Mouse (Mus musculus) MEL (cell line): Measurements from ENCODE around the gene S100a1. TPM values are rescaled to one million over a fixed set of nuclear protein-coding genes. Genes with fewer than 3 reads are reported as not detected.

ENCODE experiments used
- DNase-seq: peaks from one replicate; pipeline ENCODE4 v3.0.0; 2011; ENCODE audit warnings: low read depth, low spot score
- H3K27ac ChIP-seq: 2 replicates; pipeline ENCODE4 v1.5.1; 2012; ENCODE audit warnings: low read depth, mild to moderate bottlenecking, control low read depth, low read length, moderate library complexity; ENCODE audit not compliant: control insufficient read depth
- H3K27me3 ChIP-seq, 2 experiments: fragments of 150-350 bp in 1 of 2; sonication (generic) in 1 of 2; 2 replicates each; pipeline ENCODE4 v1.6.1; 2012; ENCODE audit warnings: low read length in 2 of 2, mild to moderate bottlenecking in 2 of 2, improper control_type of control experiment in 1 of 2, moderate library complexity in 1 of 2; ENCODE audit not compliant: insufficient read depth in 2 of 2, control insufficient read depth in 1 of 2
- H3K36me3 ChIP-seq, 2 experiments: 2 replicates each; pipeline ENCODE4 v1.6.1; 2012 to 2014; ENCODE audit warnings: low read length in 2 of 2, improper control_type of control experiment in 1 of 2, inconsistent platforms in 1 of 2, mild to moderate bottlenecking in 1 of 2; ENCODE audit not compliant: insufficient read depth in 2 of 2, control insufficient read depth in 1 of 2
- H3K4me1 ChIP-seq, 2 experiments: fragments of 150-350 bp in 1 of 2; sonication (generic) in 1 of 2; 2 replicates each; pipeline ENCODE4 v1.6.1; 2012; ENCODE audit warnings: low read length in 2 of 2, improper control_type of control experiment in 1 of 2, mild to moderate bottlenecking in 1 of 2; ENCODE audit not compliant: insufficient read depth in 2 of 2, control insufficient read depth in 1 of 2
- H3K4me3 ChIP-seq, 2 experiments: fragments of 150-350 bp in 1 of 2; sonication (generic) in 1 of 2; 2 replicates each; pipeline ENCODE4 v1.5.1; 2012; ENCODE audit warnings: low read depth in 2 of 2, low read length in 2 of 2, mild to moderate bottlenecking in 2 of 2, moderate library complexity in 2 of 2, control low read depth in 1 of 2, improper control_type of control experiment in 1 of 2; ENCODE audit not compliant: control insufficient read depth in 1 of 2, insufficient read depth in 1 of 2
- H3K79me2 ChIP-seq: 2 replicates; pipeline ENCODE4 v1.6.1; 2012; ENCODE audit warnings: mild to moderate bottlenecking, low read length, moderate library complexity; ENCODE audit not compliant: control insufficient read depth, poor library complexity, insufficient read depth
- H3K9ac ChIP-seq: 2 replicates; pipeline ENCODE4 v1.6.1; 2012; ENCODE audit warnings: low read depth, mild to moderate bottlenecking, control low read depth, low read length, moderate library complexity; ENCODE audit not compliant: control insufficient read depth, poor library complexity, severe bottlenecking
- H3K9me3 ChIP-seq: fragments of 150-350 bp; sonication (generic); replicated peaks from 2 replicates; pipeline ENCODE4 v1.6.1; 2012; ENCODE audit warnings: mild to moderate bottlenecking, low read length, improper control_type of control experiment, moderate library complexity; ENCODE audit not compliant: insufficient read depth
- BHLHE40 ChIP-seq: IDR thresholded peaks from 2 replicates; pipeline ENCODE4 v1.6.1; 2012; ENCODE audit warnings: low read depth, mild to moderate bottlenecking, inconsistent platforms, low read length, improper control_type of control experiment, borderline replicate concordance
- CHD1 ChIP-seq: IDR thresholded peaks from 2 replicates; pipeline ENCODE4 v1.6.1; 2012; ENCODE audit warnings: low read depth, mild to moderate bottlenecking, inconsistent platforms, low read length, improper control_type of control experiment
- CHD2 ChIP-seq: IDR thresholded peaks from 2 replicates; pipeline ENCODE4 v1.6.1; 2011; ENCODE audit warnings: low read length, improper control_type of control experiment
- CTCF ChIP-seq, 3 experiments: IDR thresholded peaks in 2 of 3; conservative IDR thresholded peaks in 1 of 3; 2 replicates each; pipeline ENCODE4 v1.5.1; 2011 to 2012; ENCODE audit warnings: low read length in 3 of 3, low read depth in 2 of 3, mild to moderate bottlenecking in 2 of 3, improper control_type of control experiment in 1 of 3, inconsistent platforms in 1 of 3, mixed read lengths in 1 of 3, moderate library complexity in 1 of 3; ENCODE audit not compliant: control insufficient read depth in 1 of 3, insufficient read depth in 1 of 3, poor library complexity in 1 of 3, severe bottlenecking in 1 of 3
- ELF1 ChIP-seq: IDR thresholded peaks from 2 replicates; pipeline ENCODE4 v1.6.1; 2014; ENCODE audit warnings: low read depth, mild to moderate bottlenecking, inconsistent platforms, low read length, improper control_type of control experiment, moderate library complexity
- EP300 ChIP-seq, 2 experiments: IDR thresholded peaks; 2 replicates each; pipeline ENCODE4 v1.6.1; 2011; ENCODE audit warnings: improper control_type of control experiment in 2 of 2, low read length in 2 of 2, low read depth in 1 of 2, mild to moderate bottlenecking in 1 of 2
- ETS1 ChIP-seq: IDR thresholded peaks from 2 replicates; pipeline ENCODE4 v1.6.1; 2012; ENCODE audit warnings: low read depth, mild to moderate bottlenecking, inconsistent platforms, low read length, improper control_type of control experiment, moderate library complexity
- GABPA ChIP-seq: IDR thresholded peaks from 2 replicates; pipeline ENCODE4 v1.6.1; 2012; ENCODE audit warnings: low read depth, mild to moderate bottlenecking, inconsistent platforms, low read length, improper control_type of control experiment, moderate library complexity
- GATA1 ChIP-seq: IDR thresholded peaks from 2 replicates; pipeline ENCODE4 v1.6.1; 2011; ENCODE audit warnings: low read depth, low read length, improper control_type of control experiment
- HCFC1 ChIP-seq: IDR thresholded peaks from 2 replicates; pipeline ENCODE4 v1.6.1; 2012; ENCODE audit warnings: low read depth, mild to moderate bottlenecking, inconsistent platforms, low read length, improper control_type of control experiment, moderate library complexity
- JUND ChIP-seq: IDR thresholded peaks from 2 replicates; pipeline ENCODE4 v1.6.1; 2011; ENCODE audit warnings: low read depth, mild to moderate bottlenecking, improper control_type of control experiment, low read length
- MAFK ChIP-seq: IDR thresholded peaks from 2 replicates; pipeline ENCODE4 v1.6.1; 2011; ENCODE audit warnings: low read depth, mild to moderate bottlenecking, low read length, improper control_type of control experiment, borderline replicate concordance
- MAX ChIP-seq: IDR thresholded peaks from 2 replicates; pipeline ENCODE4 v1.6.1; 2011; ENCODE audit warnings: low read length, improper control_type of control experiment
- MAZ ChIP-seq: IDR thresholded peaks from 2 replicates; pipeline ENCODE4 v1.6.1; 2012; ENCODE audit warnings: low read depth, mild to moderate bottlenecking, inconsistent platforms, low read length, improper control_type of control experiment
- MEF2A ChIP-seq: IDR thresholded peaks from 2 replicates; pipeline ENCODE4 v1.6.1; 2014; ENCODE audit warnings: low read depth, mild to moderate bottlenecking, inconsistent platforms, low read length, improper control_type of control experiment; ENCODE audit not compliant: poor library complexity, insufficient replicate concordance, severe bottlenecking; ENCODE audit errors: extremely low read depth
- MXI1 ChIP-seq: IDR thresholded peaks from 2 replicates; pipeline ENCODE4 v1.6.1; 2011; ENCODE audit warnings: mild to moderate bottlenecking, low read depth, low read length, improper control_type of control experiment
- MYB ChIP-seq: IDR thresholded peaks from 2 replicates; pipeline ENCODE4 v1.6.1; 2011; ENCODE audit warnings: mild to moderate bottlenecking, low read depth, low read length, improper control_type of control experiment
- MYC ChIP-seq: IDR thresholded peaks from 2 replicates; pipeline ENCODE4 v1.6.1; 2011; ENCODE audit warnings: low read depth, mild to moderate bottlenecking, low read length, improper control_type of control experiment, moderate library complexity
- NELFE ChIP-seq: IDR thresholded peaks from 2 replicates; pipeline ENCODE4 v1.6.1; 2011; ENCODE audit warnings: low read depth, low read length, improper control_type of control experiment
- NRF1 ChIP-seq: IDR thresholded peaks from 2 replicates; pipeline ENCODE4 v1.6.1; 2014; ENCODE audit warnings: low read depth, mild to moderate bottlenecking, inconsistent platforms, low read length, improper control_type of control experiment, moderate library complexity; ENCODE audit not compliant: poor library complexity, insufficient read depth, severe bottlenecking
- POLR2A ChIP-seq, 2 experiments: IDR thresholded peaks; 2 replicates each; pipeline ENCODE4 v1.6.1; 2011 to 2012; ENCODE audit warnings: low read length in 2 of 2, mild to moderate bottlenecking in 2 of 2, control low read depth in 1 of 2, improper control_type of control experiment in 1 of 2, low read depth in 1 of 2, moderate library complexity in 1 of 2; ENCODE audit not compliant: control insufficient read depth in 1 of 2, insufficient read depth in 1 of 2, poor library complexity in 1 of 2
- POLR2AphosphoS2 ChIP-seq: IDR thresholded peaks from 2 replicates; pipeline ENCODE4 v1.6.1; 2011; ENCODE audit warnings: low read length, improper control_type of control experiment
- POLR2AphosphoS5 ChIP-seq: IDR thresholded peaks from 2 replicates; pipeline ENCODE4 v1.6.1; 2012; ENCODE audit warnings: low read depth, borderline replicate concordance, mild to moderate bottlenecking, inconsistent platforms, low read length, moderate library complexity, mixed read lengths
- RAD21 ChIP-seq: IDR thresholded peaks from 2 replicates; pipeline ENCODE4 v1.6.1; 2011; ENCODE audit warnings: mild to moderate bottlenecking, low read depth, low read length, improper control_type of control experiment
- RCOR1 ChIP-seq: IDR thresholded peaks from 2 replicates; pipeline ENCODE4 v1.6.1; 2012; ENCODE audit warnings: low read depth, mild to moderate bottlenecking, inconsistent platforms, low read length, improper control_type of control experiment
- SIN3A ChIP-seq: IDR thresholded peaks from 2 replicates; pipeline ENCODE4 v1.6.1; 2012; ENCODE audit warnings: low read length, improper control_type of control experiment, inconsistent platforms
- TAL1 ChIP-seq: IDR thresholded peaks from 2 replicates; pipeline ENCODE4 v1.6.1; 2012; ENCODE audit warnings: mild to moderate bottlenecking, inconsistent platforms, low read length, moderate library complexity, mixed read lengths
- TBP ChIP-seq: IDR thresholded peaks from 2 replicates; pipeline ENCODE4 v1.8.0; 2011; ENCODE audit warnings: low read depth, low read length, improper control_type of control experiment
- TCF12 ChIP-seq: IDR thresholded peaks from 2 replicates; pipeline ENCODE4 v1.6.1; 2014; ENCODE audit warnings: low read depth, mild to moderate bottlenecking, inconsistent platforms, low read length, improper control_type of control experiment, moderate library complexity
- UBTF ChIP-seq: IDR thresholded peaks from 2 replicates; pipeline ENCODE4 v1.6.1; 2012; ENCODE audit warnings: low read depth, mild to moderate bottlenecking, inconsistent platforms, low read length, improper control_type of control experiment, moderate library complexity, borderline replicate concordance; ENCODE audit not compliant: insufficient read depth
- USF1 ChIP-seq: IDR thresholded peaks from 2 replicates; pipeline ENCODE4 v1.6.1; 2014; ENCODE audit warnings: low read depth, mild to moderate bottlenecking, inconsistent platforms, low read length, improper control_type of control experiment, moderate library complexity
- USF2 ChIP-seq, 2 experiments: IDR thresholded peaks; 2 replicates each; pipeline ENCODE4 v1.6.1; 2011 to 2012; ENCODE audit warnings: improper control_type of control experiment in 2 of 2, low read length in 2 of 2, borderline replicate concordance in 1 of 2, inconsistent platforms in 1 of 2, low read depth in 1 of 2, mild to moderate bottlenecking in 1 of 2; ENCODE audit not compliant: insufficient read depth in 1 of 2
- ZC3H11A ChIP-seq: IDR thresholded peaks from 2 replicates; pipeline ENCODE4 v1.6.1; 2012; ENCODE audit warnings: low read depth, mild to moderate bottlenecking, inconsistent platforms, low read length, improper control_type of control experiment
- ZKSCAN1 ChIP-seq: IDR thresholded peaks from 2 replicates; pipeline ENCODE4 v1.6.1; 2012; ENCODE audit warnings: low read depth, mild to moderate bottlenecking, inconsistent platforms, low read length, improper control_type of control experiment, moderate library complexity
- ZNF384 ChIP-seq: IDR thresholded peaks from 2 replicates; pipeline ENCODE4 v1.6.1; 2012; ENCODE audit warnings: low read depth, mild to moderate bottlenecking, inconsistent platforms, low read length, improper control_type of control experiment
- polyA plus RNA-seq, 2 experiments: library from polyadenylated mRNA; stranded (reverse) in 1 of 2; unstranded in 1 of 2; fragments of >175 nt in 1 of 2; fragments of >200 nt in 1 of 2; gene quantifications; 2 replicates each; pipeline versions ENCODE4 v1.2.1 to v1.2.4; 2012; ENCODE audit warnings: low replicate concordance in 2 of 2, low read depth in 1 of 2; ENCODE audit not compliant: insufficient read length in 2 of 2, insufficient read depth in 1 of 2, missing spikeins in 1 of 2
- total RNA-seq: library from RNA; depleted of rRNA; stranded (reverse); fragments of 300-350 nt; gene quantifications from 2 replicates; pipeline ENCODE4 v1.2.3, GENCODE M21; 2012

S100a1 gene
- total and polyA plus RNA-seq, 3 experiments: 14.4 to 22.2 TPM; not detected in 1

DNA sequence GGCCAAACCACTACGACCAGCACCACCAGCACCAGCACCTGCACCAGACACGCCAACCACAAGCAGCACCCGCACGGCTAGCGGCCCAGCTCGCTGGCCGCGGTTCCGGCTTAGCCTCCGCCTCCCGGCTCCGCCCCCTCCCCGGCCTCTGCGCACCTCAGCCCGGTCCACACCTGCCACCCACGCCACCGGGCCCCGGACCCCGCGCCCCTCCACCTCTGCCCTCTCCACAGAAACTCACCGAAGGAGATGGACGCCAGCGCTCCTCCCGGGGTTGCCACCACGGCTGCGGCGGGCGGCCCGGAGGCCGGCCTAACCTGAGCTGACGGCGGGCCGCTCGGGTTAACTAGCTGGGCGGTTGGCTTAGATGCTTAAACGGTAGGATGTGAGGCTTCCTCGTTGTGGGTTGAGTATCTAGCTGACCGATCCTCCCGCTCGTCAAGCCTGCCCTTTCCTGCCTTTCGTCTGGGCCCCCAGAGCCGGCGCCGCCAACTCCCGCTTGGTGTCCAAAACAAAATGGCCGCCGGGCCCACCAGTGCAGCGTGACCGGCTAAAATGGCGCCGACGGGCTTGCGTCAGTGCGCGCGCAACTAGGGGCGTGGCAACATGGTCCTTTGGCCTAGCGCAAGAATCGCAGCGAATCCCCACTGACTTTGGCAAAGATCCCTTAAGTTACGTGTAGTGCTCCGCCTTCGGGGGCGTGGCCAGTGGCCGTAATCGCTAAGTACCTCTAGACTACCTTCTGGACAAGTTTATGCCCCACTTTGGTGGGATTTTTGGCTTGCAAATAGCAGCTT lies 5.0 kb downstream of the S100a1 start, which contains the start of gene Chtop:
Gene Chtop, minus strand, starts transcription at position 549 of the 797 bp plus-strand sequence.
- DNase-seq: peak; percentile 100
- peaks cover 2 to 24% of the 10 kb centered on the region in 2 experiments; a peak in 3 of 4 replicates for H3K4me1 ChIP-seq
- no peaks in the 10 kb centered on the region for H3K27me3 ChIP-seq
- H3K36me3 ChIP-seq: peaks cover 32 to 36% of the 10 kb centered on the region in 2 experiments
- peak within 1 kb of the TSS; percentile 96 for H3K9ac ChIP-seq
- H3K79me2 ChIP-seq: peaks cover 27% of the 10 kb centered on the region
- no peaks in the 10 kb centered on the region for H3K9me3 ChIP-seq
- H3K27ac ChIP-seq: peak within 1 kb of the TSS; percentile 83
- H3K4me3 ChIP-seq: peak within 1 kb of the TSS; percentile 83 to 93
- TF ChIP-seq RAD21: no peak
- peak; percentile 72 for TF ChIP-seq TBP
- TF ChIP-seq JUND: no peak
- TF ChIP-seq HCFC1: peak; percentile 86
- TF ChIP-seq ZNF384: no peak
- TF ChIP-seq NELFE: peak; percentile 86
- no peak for TF ChIP-seq POLR2AphosphoS5
- TF ChIP-seq TAL1: no peak
- peak; percentile 84 for TF ChIP-seq MYC
- TF ChIP-seq RCOR1: no peak; the same call in none of the 2 replicates
- TF ChIP-seq POLR2A (IDR thresholded peaks at IDR 0.05; ENCODE audit: control insufficient read depth in 1 of 2, insufficient read depth in 1 of 2, low read depth in 1 of 2, low read length in 2 of 2, poor library complexity in 1 of 2): peak; percentile 77 to 80
- TF ChIP-seq MAFK: no peak
- peak; percentile 63; the same call in 1 of the 2 replicates for TF ChIP-seq MXI1
- peak in 1 of 2 experiments; percentile 10; a peak in 1 of 4 replicates for TF ChIP-seq EP300 (IDR thresholded peaks at IDR 0.05; ENCODE audit: low read depth in 1 of 2, low read length in 2 of 2)
- peak; percentile 55 for TF ChIP-seq TCF12
- no peak for TF ChIP-seq ZKSCAN1
- peak; percentile 36; the same call in 1 of the 2 replicates for TF ChIP-seq GABPA
- no peak for TF ChIP-seq USF2 (IDR thresholded peaks at IDR 0.05; ENCODE audit: borderline replicate concordance in 1 of 2, insufficient read depth in 1 of 2, low read depth in 1 of 2, low read length in 2 of 2)
- TF ChIP-seq USF1: peak; percentile 59
- TF ChIP-seq GATA1: peak; percentile 37; the same call in 1 of the 2 replicates
- no peak for TF ChIP-seq CHD2
- peak; percentile 96 for TF ChIP-seq ZC3H11A
- peak; percentile 6; the same call in 1 of the 2 replicates for TF ChIP-seq MAZ
- TF ChIP-seq CHD1: no peak; the same call in 1 of the 2 replicates
- TF ChIP-seq ETS1: peak; percentile 18; the same call in 1 of the 2 replicates
- TF ChIP-seq MEF2A: 0 out of 2 replicates have a peak, but pooled peaks have one; percentile 41
- TF ChIP-seq POLR2AphosphoS2: peak; percentile 94
- TF ChIP-seq UBTF: no peak
- TF ChIP-seq ELF1: peak; percentile 69
- TF ChIP-seq MYB: no peak
- peak; percentile 81 for TF ChIP-seq NRF1
- no peak for TF ChIP-seq CTCF (IDR thresholded peaks at IDR 0.05 in 2 of 3, conservative IDR thresholded peaks at IDR 0.05 in 1 of 3; ENCODE audit: control insufficient read depth in 1 of 3, insufficient read depth in 1 of 3, low read depth in 2 of 3, low read length in 3 of 3, poor library complexity in 1 of 3, severe bottlenecking in 1 of 3)
- 0 out of 2 replicates have a peak, but pooled peaks have one; percentile 3 for TF ChIP-seq BHLHE40
- TF ChIP-seq MAX: peak; percentile 90
- peak; percentile 81 for TF ChIP-seq SIN3A
